Mouse (Mus musculus) ZHBTc4 (cell line): Measurements from ENCODE around the gene Tcstv3.
A peak's percentile ranks its signal among the peaks of the same experiment; 100 is the strongest.
"Not testable (repeated sequence)": the region's sequence is repeated elsewhere in the genome, so short reads cannot be mapped to it uniquely, and the experiment has no call there.

Experiments
- DNase-seq: peaks from one replicate; pipeline ENCODE4 v3.0.0-alpha.2; 2011; ENCODE audit warnings: low read depth, low spot score

Gene Tcstv3

DNA sequence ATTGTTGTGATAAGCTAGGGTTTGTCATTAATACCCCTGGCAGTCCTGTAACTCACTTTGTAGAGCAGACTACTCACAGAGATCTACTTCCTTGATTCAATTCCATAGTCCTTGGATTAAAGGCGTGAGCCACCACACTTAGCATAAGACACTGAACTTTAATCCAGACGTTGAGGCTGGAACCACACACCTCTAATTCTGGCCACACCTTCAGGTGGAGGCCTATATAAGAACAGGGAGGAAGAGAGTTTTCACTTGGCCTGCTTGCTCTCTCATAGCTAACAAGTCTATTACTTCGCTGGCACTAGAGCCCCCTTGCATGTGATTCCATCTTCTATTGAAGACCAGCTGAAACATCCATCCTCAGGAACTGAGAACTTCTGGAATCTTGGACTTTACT is at the start of gene Tcstv3:
Gene Tcstv3, plus strand, starts transcription at position 301 of the 400 bp plus-strand sequence.
- DNase-seq, result not testable (repeated sequence)

DNA sequence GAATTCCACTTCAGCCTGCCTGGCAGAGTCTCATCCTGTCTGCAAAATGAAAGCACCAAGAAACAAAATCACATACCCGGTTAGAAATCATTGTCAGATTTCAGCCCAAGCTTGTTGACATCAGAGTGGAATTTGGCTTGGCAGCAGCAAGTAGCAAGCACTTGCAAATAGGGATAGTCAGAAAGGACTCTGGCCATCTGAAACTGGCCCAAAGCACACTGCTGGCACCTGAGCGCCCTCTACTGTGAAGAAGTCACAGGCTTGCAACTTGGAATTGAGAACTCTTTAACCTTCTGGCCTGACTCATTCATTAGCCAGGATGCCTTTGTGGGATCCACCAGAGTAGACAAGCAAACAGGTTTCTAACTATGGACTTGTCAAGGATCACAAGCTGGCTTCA is 38.8 kb upstream of the Tcstv3 start:
- not testable (repeated sequence) for DNase-seq

DNA sequence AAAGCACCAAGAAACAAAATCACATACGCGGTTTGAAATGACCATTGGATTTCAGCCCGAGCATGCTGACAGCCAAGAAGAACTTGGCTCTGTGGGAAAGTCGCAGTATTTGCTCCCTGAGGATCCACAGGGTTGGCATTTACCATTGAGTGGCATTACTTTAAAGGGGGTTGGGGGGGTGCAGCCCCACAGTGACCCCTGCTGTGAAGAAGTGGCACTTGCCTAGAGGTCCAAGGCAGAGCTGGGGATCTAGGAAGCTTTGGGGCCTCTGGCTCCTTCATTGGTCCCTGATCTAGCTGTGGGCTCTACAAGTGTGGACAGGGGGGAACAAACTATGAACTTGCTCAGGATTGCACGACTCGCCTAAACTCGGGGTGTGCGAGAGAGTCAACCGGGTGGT is 37.9 kb upstream of the Tcstv3 start:
- DNase-seq, result no peak

DNA sequence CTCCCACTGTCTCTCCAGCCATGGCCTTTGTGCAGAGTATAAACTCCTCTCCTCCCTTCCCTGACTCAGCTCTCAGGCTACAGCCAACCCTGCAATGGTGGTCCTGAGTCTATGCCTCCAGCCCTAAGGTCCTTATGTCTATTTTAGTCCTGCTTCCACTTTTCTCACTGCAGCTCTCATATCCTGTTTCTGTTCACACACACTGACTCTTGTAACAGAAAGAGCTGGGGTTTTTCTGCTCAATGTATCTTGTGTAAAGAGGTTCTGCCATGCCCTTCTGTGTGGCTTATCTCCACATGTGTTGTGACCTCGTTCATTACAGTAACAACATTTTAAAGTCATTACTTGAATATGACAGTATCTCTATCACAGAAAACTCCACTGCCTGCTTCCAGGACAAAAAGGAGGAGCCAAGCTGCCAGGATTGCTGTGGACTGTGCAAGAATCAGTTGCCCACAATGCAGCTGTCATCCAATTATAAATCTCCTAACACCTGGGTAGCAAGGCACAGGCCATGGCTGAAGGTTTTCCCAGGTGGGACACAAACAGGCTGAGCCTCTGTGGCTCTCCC is 17.3 kb upstream of the Tcstv3 start:
- DNase-seq, result no peak

DNA sequence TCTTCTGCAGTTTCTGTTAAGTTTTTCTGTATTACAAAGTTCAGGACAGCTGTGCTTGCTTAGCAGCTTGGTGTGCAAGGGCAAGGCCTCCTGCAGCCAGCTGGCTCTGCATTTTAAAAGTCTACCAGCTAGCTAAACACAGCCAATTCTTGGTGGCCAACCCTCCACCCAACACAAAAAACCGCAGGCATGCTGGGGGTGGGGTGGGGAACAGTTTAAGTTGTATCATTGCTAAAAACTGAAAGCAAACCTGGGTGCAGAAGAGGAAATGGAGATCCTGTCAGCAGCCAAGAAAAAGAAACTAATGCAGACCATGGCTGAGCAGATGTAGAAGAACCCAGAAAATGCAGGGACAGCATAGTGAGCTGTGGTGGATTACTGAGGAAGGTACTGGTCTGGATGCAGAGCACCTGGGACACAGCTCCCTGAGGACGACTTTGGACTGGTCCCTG is 16.7 kb upstream of the Tcstv3 start, which contains the start of gene BC147527:
Gene BC147527, plus strand, starts transcription at position 402 of the 452 bp plus-strand sequence.
- no peak for DNase-seq

DNA sequence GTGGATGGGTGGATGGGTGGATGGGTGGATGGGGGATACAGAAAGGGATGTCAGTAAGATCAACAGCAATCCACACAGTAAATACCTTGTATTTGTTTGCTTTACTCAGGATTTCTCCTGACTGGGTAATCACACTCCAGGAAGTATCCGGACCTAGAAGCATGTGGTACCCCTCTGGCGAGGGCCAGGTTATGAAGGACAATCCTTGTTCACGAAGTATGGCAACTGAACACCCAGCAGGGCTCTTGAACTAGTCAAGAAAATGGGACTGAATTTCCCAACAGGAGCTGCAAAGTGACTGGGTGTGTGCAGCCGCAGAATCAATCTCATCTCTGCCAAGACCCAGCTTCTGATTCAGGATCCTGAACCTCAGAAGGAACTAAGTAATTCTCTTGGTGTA is 15.8 kb upstream of the Tcstv3 start:
- DNase-seq, result no peak

DNA sequence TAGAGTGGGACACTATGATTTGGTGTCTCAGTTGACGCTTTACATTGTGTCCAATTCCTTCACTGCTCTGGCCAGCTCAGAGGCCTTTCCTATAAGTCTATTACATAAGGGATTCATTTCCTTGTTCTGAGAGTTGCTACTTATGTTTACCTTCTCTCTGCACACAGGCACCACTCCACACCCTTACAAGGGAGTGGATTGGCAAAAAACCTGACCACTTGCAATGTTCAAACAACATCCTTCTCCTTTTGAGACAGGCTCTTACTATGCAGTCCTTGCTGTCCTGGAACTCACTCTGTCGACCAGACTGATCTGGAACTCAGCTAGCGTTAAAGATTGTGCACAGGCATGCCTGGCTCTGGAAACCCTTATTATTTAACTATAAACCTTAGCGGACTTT is 5.9 kb upstream of the Tcstv3 start:
- DNase-seq, result no peak

DNA sequence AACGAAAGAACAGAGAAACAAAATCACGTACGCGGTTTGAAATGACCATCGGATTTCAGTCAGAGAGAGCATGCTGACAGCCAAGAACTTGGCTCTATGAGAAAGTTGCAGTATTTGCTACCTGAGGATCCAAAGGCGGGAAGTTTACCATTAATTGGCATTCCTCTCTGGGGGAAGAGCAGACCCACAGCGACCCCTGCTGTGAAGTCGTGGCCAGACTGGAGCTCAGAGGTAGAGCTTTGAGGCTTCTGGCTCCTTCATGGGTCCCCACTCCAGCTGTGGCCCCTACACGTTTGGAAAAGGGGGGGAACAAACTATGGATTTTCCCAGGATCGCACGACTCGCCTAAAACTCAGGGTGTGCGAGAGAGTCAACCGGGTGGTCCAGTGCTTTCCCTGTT is 3.1 kb upstream of the Tcstv3 start:
- peak; percentile 64 for DNase-seq

DNA sequence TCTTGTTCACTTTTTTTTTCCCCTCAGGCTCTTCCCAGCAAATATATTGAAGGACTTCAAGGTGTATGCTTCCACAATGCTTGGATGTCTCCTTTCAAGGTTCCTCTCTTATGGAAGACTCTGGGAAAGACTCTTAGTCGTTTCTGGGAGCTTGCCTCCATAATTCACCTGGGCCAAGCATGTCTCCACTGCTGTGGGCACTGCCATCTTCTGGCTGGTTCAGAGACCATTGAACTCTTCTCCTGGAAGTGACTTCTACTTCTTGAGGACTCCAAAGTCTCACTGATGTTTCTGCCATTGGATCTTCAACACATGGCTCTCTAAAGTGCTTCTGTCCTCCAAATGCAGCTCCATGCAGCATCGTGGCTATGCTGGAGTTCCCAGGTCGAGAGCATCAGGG is 3.5 kb downstream of the Tcstv3 start:
- DNase-seq, result no peak

DNA sequence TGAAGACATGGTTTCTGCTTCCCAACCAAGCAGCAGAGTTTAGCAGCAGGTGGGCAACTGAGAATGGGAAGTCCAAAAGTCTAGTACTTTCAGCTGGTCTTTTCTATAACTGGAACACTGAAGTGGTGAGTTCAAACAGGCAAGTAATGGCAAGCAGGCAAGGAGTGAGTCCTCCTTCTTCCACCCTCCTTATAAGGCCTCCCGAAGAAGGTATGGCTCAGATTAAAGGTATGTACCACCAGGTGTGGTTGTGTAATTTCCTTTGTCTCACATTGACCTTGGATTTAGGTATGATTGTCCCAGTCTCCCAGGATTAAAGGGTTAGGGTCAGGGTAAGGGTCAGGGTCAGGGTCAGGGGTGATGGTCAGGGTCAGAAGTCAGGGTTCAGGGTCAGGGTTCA is 4.0 kb downstream of the Tcstv3 start:
- no peak for DNase-seq
